Mouse (Mus musculus) ES-E14 (cell line): ENCODE measurements around the gene H2-Oa. TPM values are rescaled to one million over a fixed set of nuclear protein-coding genes. Genes with fewer than 3 reads are reported as not detected.

Experiments
- DNase-seq: peaks from one replicate; pipeline ENCODE4 v3.0.0-alpha.2; 2013; ENCODE audit warnings: low read depth, low spot score
- H3K27ac ChIP-seq: 2 replicates; pipeline ENCODE4 v1.5.1; 2012; ENCODE audit warnings: low read depth, mild to moderate bottlenecking, low read length, moderate library complexity, mixed read lengths; ENCODE audit not compliant: poor library complexity, insufficient read depth, severe bottlenecking
- H3K36me3 ChIP-seq: 2 replicates; pipeline ENCODE4 v1.6.1; 2012; ENCODE audit warnings: mild to moderate bottlenecking, low read length, moderate library complexity, mixed read lengths; ENCODE audit not compliant: control insufficient read depth, poor library complexity, insufficient read depth, severe bottlenecking
- H3K4me1 ChIP-seq, 2 experiments: fragments of 150-350 bp in 1 of 2; sonication (generic) in 1 of 2; 2 replicates each; pipeline ENCODE4 v1.6.1; 2012; ENCODE audit warnings: low read length in 2 of 2, mild to moderate bottlenecking in 1 of 2, mixed read lengths in 1 of 2; ENCODE audit not compliant: control insufficient read depth in 2 of 2, insufficient read depth in 2 of 2, poor library complexity in 1 of 2
- H3K4me3 ChIP-seq, 2 experiments: fragments of 150-350 bp in 1 of 2; sonication (generic) in 1 of 2; 2 replicates each; pipeline ENCODE4 v1.5.1; 2012; ENCODE audit warnings: low read length in 2 of 2, low read depth in 1 of 2, mild to moderate bottlenecking in 1 of 2, mixed read lengths in 1 of 2; ENCODE audit not compliant: insufficient read depth in 1 of 2, poor library complexity in 1 of 2, severe bottlenecking in 1 of 2
- H3K9ac ChIP-seq: 2 replicates; pipeline ENCODE4 v1.6.1; 2012; ENCODE audit warnings: low read depth, mild to moderate bottlenecking, low read length, mixed read lengths; ENCODE audit not compliant: poor library complexity, insufficient read depth, severe bottlenecking
- H3K9me3 ChIP-seq: fragments of 150-350 bp; sonication (generic); 2 replicates; pipeline ENCODE4 v1.6.1; 2012; ENCODE audit warnings: low read depth, mild to moderate bottlenecking, low read length; ENCODE audit not compliant: control insufficient read depth, insufficient read depth
- CHD2 ChIP-seq: IDR thresholded peaks from 2 replicates; pipeline ENCODE4 v1.6.1; 2014; ENCODE audit warnings: mild to moderate bottlenecking, low read depth, low read length, inconsistent platforms
- HCFC1 ChIP-seq: IDR thresholded peaks from 2 replicates; pipeline ENCODE4 v1.6.1; 2012; ENCODE audit warnings: low read length, inconsistent platforms, borderline replicate concordance; ENCODE audit not compliant: insufficient read depth
- MAFK ChIP-seq: IDR thresholded peaks from 2 replicates; pipeline ENCODE4 v1.6.1; 2014; ENCODE audit warnings: mild to moderate bottlenecking, low read depth, low read length, inconsistent platforms; ENCODE audit not compliant: insufficient read depth
- ZC3H11A ChIP-seq: IDR thresholded peaks from 2 replicates; pipeline ENCODE4 v1.6.1; 2012; ENCODE audit warnings: low read depth, mild to moderate bottlenecking, inconsistent platforms, low read length, borderline replicate concordance
- ZNF384 ChIP-seq: IDR thresholded peaks from 2 replicates; pipeline ENCODE4 v1.6.1; 2012; ENCODE audit warnings: low read depth, low read length, inconsistent platforms
- in situ Hi-C, 2 experiments: fragments of 600-800 bp; cut with MboI; formaldehyde crosslinking; loops; one replicate each; pipeline ENCODE4 v1.15.1; 2025; ENCODE audit warnings: low sequenced_read_pairs in 2 of 2, inconsistent platforms in 1 of 2; ENCODE audit not compliant: unreplicated experiment in 2 of 2
- total RNA-seq: library from RNA; depleted of rRNA; stranded (reverse); fragments of 300-350 nt; gene quantifications from 2 replicates; pipeline ENCODE4 v1.2.3, GENCODE M21; 2012

H2-Oa gene
- total RNA-seq, 1 experiment = 0.54 TPM

- Histone ChIP-seq H3K27ac (peak overlapping the region; percentile 99), H3K9ac (peak overlapping the region; percentile 99), H3K4me3 (peak overlapping the region; percentile 85 to 90), H3K4me1 (peaks cover 0 to 2% of the 10 kb centered on the region in 2 experiments; a peak in 1 of 4 replicates), H3K9me3 (no peaks in the 10 kb centered on the region), H3K36me3 (peaks cover 25% of the 10 kb centered on the region)
- DNase-seq = no peak
- TF ChIP-seq CHD2 (no peak), ZNF384 (no peak), MAFK (no peak), HCFC1 (no peak), ZC3H11A (no peak)
- in situ Hi-C loops = no loop called here
Measured at GRCm38 (mm10) chr17:34121879-34122187, 29.7 kb downstream of the H2-Oa start.

- peak; percentile 91 for DNase-seq
- in situ Hi-C loops = no loop called here
- H3K4me3 ChIP-seq = peak within 1 kb of the TSS; percentile 85 to 90
- H3K9me3 ChIP-seq = no peaks in the 10 kb centered on the region
- H3K4me1 ChIP-seq = peaks cover 0 to 6% of the 10 kb centered on the region in 2 experiments; a peak in 1 of 4 replicates
- H3K9ac ChIP-seq = peak within 1 kb of the TSS; percentile 99
- peaks cover 21% of the 10 kb centered on the region for H3K36me3 ChIP-seq
- TF ChIP-seq ZC3H11A (no peak), CHD2 (no peak), ZNF384 (no peak), MAFK (no peak), HCFC1 (no peak)
- peak within 1 kb of the TSS; percentile 99 for H3K27ac ChIP-seq
Measured at GRCm38 (mm10) chr17:34122188-34122984, 30.2 kb downstream of the H2-Oa start, which contains the start of gene Brd2. Gene Brd2, minus strand, starts transcription at chr17:34122634.

GRCm38 (mm10) chr17:34123111-34123510 is 31.0 kb downstream of the H2-Oa start:
- in situ Hi-C loops = no loop called here
- peaks cover 3 to 12% of the 10 kb centered on the region in 2 experiments; a peak in 2 of 4 replicates for H3K4me1 ChIP-seq
- no peak for DNase-seq

GRCm38 (mm10) chr17:34123518-34123917 is 31.4 kb downstream of the H2-Oa start:
- no peaks in the 10 kb centered on the region for H3K9me3 ChIP-seq
- peaks cover 3 to 12% of the 10 kb centered on the region in 2 experiments; a peak in 2 of 4 replicates for H3K4me1 ChIP-seq
- peaks cover 10% of the 10 kb centered on the region for H3K36me3 ChIP-seq
- DNase-seq = no peak
- in situ Hi-C loops = no loop called here
- H3K27ac ChIP-seq = peak overlapping the region; percentile 99; the same call in 1 of the 2 replicates
- H3K9ac ChIP-seq = peak overlapping the region; percentile 50; the same call in 1 of the 2 replicates
- TF ChIP-seq MAFK (no peak), ZNF384 (no peak), CHD2 (no peak), ZC3H11A (no peak)
- H3K4me3 ChIP-seq = peak overlapping the region; percentile 85 to 90

More at GRCm38 (mm10) chr17:34123111-34123510, 31.0 kb downstream of the H2-Oa start:
- Histone ChIP-seq H3K9ac (peak overlapping the region; percentile 99; the same call in 1 of the 2 replicates), H3K9me3 (no peaks in the 10 kb centered on the region), H3K36me3 (peaks cover 14% of the 10 kb centered on the region), H3K4me3 (peak overlapping the region; percentile 85 to 90), H3K27ac (peak overlapping the region; percentile 99; the same call in 1 of the 2 replicates)
- no peak for TF ChIP-seq ZNF384
- no peak for TF ChIP-seq CHD2
- no peak for TF ChIP-seq ZC3H11A
- TF ChIP-seq MAFK = no peak
- no peak for TF ChIP-seq HCFC1
